Mouse (Mus musculus) olfactory bulb, adult 2 months (tissue): ENCODE results near the gene Zcchc24.

Experiments
- CTCF ChIP-seq: fragments of 200-500 bp; IDR thresholded peaks from 2 replicates; pipeline ENCODE4 v1.5.1; 2012; ENCODE audit warnings: low read depth, mild to moderate bottlenecking, low read length, moderate library complexity; ENCODE audit not compliant: insufficient read depth
- POLR2A ChIP-seq: fragments of 200-500 bp; IDR thresholded peaks from 2 replicates; pipeline ENCODE4 v1.6.1; 2012; ENCODE audit warnings: mild to moderate bottlenecking, low read depth, low read length, moderate library complexity; ENCODE audit not compliant: insufficient read depth

- peak; percentile 40; the same call in 1 of the 2 replicates for TF ChIP-seq CTCF
- TF ChIP-seq POLR2A: no peak
Observed at GRCm38 (mm10) chr14:25713443-25713842, 55.4 kb downstream of the Zcchc24 start.
